Mouse (Mus musculus) hindlimb bud, embryonic 11.5 days (tissue): ENCODE measurements at regions not wholly inside any gene's neighbourhood (a gene's known extent, or its start where the extent isn't known, plus 50 kb on each side); places are given as distances from the start of the nearest gene placed in this dataset.

Source experiments
- DNase-seq: peaks from one replicate; pipeline ENCODE4 v3.0.0-alpha.2; 2012; ENCODE audit warnings: low read depth, low spot score; ENCODE audit errors: extremely low spot score

- DNase-seq: no peak
These were observed 684.9 kb upstream of the Adgrl4 start for GRCm38 (mm10) chr3:150752787-150753186.

DNA sequence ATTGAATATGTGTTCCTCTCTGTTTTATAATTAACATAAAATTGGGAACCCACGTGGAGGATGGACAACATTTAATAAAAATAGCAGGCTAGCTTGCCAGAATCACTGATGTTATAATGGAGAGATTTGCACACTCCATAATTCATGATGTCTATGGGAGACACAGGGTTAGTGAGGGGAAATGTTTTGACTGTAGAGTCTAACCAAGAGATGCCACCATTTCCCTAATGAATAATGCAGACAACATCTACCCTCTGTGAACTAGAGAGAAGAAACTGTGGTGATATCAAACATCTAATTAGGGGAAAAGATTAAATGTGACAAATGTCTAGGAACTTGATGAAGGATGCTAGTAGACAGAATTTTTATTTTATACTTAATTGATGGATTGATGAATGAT, 677.8 kb upstream of the Adgrl4 start:
- DNase-seq: no peak

GRCm38 (mm10) chr3:150784576-150784975, 653.1 kb upstream of the Adgrl4 start:
- DNase-seq: no peak

- no peak for DNase-seq
These were observed 619.9 kb upstream of the Adgrl4 start for GRCm38 (mm10) chr3:150817807-150818206.

GRCm38 (mm10) chr3:150819369-150819768, 618.3 kb upstream of the Adgrl4 start:
- no peak for DNase-seq

GRCm38 (mm10) chr3:150820039-150820438, 617.6 kb upstream of the Adgrl4 start:
- DNase-seq: no peak

DNA sequence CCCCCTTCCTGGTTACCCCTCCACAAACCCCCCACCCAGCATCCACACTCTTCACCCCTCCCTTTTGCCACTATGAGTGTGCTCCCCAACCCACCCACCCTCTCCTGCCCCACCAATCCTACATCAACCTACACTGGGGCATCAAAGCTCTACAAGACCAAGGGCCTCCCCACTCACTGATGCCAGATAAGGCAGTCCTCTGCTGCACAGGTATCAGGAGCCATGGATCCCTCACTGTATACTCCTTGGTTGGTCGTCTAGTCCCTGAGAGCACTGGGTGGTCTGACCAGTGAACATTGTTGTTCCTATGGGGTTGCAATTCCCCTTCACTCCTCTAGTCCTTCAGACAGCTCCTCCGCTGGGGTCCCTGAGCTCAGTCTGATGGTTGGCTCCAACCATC, 591.7 kb upstream of the Adgrl4 start:
- DNase-seq: no peak

- no peak for DNase-seq
These were observed 585.6 kb upstream of the Adgrl4 start for GRCm38 (mm10) chr3:150852107-150852506.

DNA sequence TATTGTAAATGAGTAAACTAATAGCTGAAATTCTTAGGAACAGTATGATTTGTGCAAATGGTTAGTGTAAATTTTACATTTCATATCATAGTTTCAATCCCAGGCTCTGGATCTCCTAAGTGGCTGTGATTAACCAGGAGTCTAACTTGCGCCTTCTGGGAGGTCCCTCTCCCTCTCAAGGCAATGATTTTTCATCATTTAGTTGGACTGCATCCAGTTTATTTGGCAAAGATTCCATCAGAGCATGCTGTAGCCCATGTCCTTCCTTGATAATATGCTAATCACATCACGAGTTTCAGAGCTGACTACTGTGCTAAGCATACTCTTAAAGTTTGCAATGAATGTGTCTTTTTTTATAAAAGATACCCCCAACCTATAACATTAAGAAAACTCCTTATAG, 541.0 kb upstream of the Adgrl4 start:
- no peak for DNase-seq

- DNase-seq: no peak
These were observed 527.6 kb upstream of the Adgrl4 start for GRCm38 (mm10) chr3:150910091-150910490.

DNA sequence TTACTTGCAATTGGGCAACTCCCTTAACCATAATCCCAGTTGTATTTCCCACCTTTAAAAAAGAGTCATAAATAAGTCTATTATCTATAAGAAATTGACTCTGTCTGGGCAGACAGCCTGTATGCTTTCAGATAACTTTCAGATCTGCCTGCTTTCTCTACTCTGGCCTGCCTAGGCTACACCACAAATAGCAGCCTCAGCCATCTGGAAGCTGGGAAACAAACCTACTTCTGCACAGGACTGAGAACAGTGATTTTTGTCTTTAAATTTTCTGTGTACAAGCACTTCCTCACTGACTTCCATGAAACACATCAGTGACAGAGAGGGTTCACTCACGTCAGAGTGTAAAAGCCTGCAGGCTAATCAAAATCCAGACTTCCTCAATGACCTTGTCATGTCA, 482.8 kb upstream of the Adgrl4 start:
- DNase-seq: no peak

DNA sequence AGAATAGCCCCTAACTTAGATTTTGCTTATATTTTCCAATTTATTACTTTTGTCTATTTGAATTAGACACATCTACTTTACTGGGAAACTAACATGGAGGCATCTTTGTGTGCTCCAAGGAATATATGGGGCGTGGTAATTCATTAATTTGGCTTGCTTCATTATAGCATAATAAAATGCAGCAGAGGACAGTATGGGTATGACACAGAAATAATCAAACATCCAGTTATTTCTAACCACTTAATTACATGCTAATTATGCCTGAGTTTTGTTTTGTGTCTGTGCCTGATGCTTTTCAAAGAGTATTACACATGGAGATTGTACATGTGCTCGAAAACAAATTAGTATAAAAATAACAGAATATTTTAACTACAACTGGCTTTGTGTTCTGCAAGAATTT, 438.0 kb upstream of the Adgrl4 start:
- DNase-seq: no peak

GRCm38 (mm10) chr3:151000217-151000616, 437.5 kb upstream of the Adgrl4 start:
- no peak for DNase-seq

GRCm38 (mm10) chr3:151001881-151002412, 435.7 kb upstream of the Adgrl4 start:
- no peak for DNase-seq

GRCm38 (mm10) chr3:151003524-151003923, 434.2 kb upstream of the Adgrl4 start:
- no peak for DNase-seq

- DNase-seq: no peak
These were observed 433.7 kb upstream of the Adgrl4 start for GRCm38 (mm10) chr3:151003990-151004389.

DNA sequence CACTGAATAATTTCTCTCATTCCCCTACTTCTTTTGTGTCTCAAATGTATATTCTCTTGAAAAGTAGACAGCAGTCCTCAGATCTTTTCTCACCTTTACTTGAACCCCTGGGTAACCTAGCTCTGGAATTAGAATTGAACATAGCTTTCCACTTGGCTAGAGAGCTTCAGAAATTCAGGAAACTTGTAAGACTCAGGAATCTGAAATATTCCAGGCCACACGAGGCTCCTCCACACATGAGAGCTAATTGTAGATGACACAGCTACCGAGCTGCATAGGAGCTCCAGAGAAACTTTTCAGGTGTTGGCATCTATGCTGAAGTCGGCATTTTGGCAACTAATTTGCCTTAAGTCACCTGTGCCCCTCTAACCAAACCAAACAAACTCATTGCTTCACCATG, 417.7 kb upstream of the Adgrl4 start:
- no peak for DNase-seq

DNA sequence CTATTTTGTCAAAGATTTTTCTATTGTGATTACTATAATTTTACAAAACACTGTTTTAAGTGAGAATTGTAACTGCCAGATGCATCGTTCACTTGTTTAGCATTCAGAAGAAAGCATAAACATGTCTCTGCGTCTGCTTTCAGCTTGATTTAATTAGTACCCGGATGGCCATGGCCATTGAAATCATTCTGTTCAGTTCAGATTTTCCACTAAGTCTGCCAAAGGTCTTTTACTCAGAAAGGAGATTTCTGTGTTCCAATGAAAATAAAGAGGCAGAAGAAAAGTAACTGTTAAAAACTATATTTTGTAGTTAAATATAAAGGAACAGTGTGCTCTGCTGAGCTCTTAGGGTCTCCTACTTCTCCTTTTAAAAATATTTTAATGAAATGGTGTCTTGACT, 380.2 kb upstream of the Adgrl4 start:
- DNase-seq: no peak

- no peak for DNase-seq
These were observed 365.4 kb upstream of the Adgrl4 start for GRCm38 (mm10) chr3:151072322-151072721.

GRCm38 (mm10) chr3:151116831-151117230, 320.9 kb upstream of the Adgrl4 start:
- DNase-seq: no peak

DNA sequence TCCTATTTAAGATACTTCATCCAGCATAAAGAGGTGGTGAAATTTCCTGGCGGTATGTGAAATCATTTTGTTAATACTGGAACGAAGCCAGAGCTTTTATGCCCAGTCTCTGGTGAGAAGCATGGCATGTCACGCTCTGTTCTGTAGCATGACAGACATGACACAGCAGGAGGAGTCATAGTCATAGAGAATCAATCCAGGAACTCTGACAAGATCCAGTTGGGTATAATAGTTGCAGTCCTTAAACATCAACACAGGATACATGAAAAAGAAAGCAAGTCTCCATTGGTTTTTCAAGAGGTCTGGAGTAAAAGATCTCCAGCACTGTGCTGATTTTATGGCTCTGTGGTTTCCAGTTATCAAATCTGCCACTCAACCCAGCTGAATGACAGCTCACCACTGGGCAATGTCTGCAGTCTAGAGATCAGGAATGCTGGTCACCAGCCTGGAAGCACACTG, 320.1 kb upstream of the Adgrl4 start:
- DNase-seq: no peak

DNA sequence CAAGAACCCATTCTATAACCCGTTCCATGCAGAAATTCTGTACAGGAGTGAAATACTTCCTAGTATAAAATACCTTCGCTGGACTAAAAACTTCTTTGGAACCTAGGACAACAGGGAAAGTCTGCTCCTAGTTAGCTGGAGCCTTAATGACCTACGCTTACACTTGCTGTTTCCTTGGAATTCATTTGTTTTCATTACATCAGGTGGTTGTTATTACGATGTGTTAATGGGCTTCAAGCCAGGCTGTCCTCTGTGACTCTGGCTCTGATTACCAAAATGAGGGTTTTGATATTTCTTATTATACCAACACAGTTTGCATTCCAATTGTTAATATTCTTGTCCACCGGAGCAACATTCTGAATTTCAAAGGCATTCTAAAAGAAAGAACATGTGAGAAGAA, 313.6 kb upstream of the Adgrl4 start:
- peak; percentile 71 for DNase-seq

DNA sequence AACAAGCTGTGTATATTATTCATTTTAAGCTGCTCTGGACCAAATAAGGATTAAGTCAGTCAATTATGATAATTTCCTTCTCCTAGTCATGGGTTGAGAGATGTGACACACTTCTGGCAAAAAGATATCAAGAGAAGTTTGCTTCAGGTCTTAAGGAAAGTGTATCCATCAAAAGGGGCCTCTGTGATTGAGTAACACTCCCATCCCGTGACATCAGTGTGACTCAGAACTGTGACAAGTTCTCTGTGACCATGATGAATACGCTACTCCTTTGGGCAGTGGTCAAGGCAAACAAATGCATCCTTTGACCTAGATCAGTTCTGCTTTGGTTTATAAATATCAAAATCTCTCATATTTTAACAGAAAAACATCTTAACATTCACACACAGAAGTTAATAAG, 290.8 kb upstream of the Adgrl4 start:
- DNase-seq: no peak

GRCm38 (mm10) chr3:151153340-151153739, 284.3 kb upstream of the Adgrl4 start:
- DNase-seq: no peak
